Mouse (Mus musculus): Measurements from ENCODE around the gene Mrpl20.

Gene Mrpl20

DNA sequence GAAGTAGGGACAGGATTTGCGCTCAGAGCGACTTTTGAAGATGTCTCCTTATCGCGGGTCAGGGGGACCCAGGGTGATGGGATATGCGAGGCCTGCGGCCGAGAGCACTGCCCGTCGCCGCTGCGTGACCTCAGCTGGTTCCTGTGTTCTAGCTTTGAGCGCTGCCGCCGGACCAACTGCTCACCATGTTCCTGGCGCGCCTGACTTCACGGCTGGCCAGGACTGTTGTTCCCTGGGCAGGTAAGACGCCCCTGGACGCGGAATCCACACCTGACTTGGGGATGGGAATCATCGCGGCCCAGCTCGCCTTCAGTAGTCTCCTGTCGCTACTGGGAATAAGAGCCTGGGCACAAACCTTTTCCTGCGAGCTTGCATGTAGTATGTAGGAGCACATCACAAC, 29.2 kb downstream of the Mrpl20 start:
- DNase-seq (ENCODE audit: low read depth): no peak

DNA sequence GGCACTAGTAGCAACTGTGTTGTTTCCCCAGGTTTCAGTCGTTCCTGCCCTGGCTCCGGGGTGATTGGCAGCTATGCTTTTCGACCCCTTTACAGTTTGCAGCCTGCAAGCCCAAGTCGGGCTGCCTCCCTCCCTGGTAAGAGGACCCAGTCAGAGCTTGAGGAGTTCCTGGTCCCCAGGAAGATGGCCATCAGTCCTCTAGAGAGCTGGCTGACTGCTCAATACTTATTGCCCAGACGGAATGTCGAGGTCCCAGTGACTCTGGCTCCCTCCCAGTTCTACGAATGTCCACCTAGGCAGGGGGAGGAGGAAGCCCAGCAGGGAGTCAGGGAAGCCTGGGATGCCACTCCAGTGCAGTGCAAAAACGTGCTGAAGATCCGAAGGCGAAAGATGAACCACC, 29.6 kb downstream of the Mrpl20 start:
- DNase-seq (ENCODE audit: low read depth): no peak

DNA sequence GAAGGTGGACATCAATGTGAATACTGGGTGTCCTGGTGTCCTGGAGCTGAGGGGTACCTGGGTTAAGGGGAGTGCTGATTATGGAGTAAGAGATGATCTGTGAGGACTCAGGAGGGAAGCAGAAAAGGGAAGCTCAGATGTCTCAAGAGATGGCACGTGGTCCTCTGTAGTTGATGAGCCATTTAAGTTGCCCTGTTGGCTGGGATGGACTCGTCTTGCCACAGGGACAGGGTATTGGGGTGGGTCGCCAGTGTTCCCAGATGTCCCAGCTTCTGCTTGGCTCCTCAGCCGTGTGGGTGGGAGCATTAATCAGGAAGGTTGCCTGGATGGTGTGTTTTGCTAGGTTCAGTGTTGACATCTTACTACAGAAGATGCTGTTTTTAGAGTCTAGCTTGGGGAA, 30.6 kb downstream of the Mrpl20 start:
- no peak for DNase-seq (ENCODE audit: low read depth)

DNA sequence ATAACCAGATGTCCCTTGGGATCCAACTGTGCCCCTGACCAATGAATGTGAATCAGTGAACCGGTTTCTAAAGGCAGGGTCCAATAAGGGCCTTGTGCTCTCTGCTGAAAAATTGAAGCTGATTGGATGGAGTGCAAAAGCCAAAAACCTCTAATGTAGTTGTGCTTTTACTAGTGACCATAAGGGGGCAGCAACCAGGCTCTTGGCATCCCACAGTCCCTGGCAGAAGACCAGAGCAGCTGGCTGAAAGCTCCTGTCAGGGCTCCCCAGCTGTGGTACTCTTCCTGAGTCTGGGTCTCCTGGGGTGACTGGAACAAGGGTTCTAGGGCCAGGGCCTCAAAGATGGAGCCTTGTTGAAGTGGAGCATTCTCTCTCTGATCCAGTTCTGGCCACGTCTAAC, 31.2 kb downstream of the Mrpl20 start:
- DNase-seq (ENCODE audit: low read depth): peak; percentile 87

DNA sequence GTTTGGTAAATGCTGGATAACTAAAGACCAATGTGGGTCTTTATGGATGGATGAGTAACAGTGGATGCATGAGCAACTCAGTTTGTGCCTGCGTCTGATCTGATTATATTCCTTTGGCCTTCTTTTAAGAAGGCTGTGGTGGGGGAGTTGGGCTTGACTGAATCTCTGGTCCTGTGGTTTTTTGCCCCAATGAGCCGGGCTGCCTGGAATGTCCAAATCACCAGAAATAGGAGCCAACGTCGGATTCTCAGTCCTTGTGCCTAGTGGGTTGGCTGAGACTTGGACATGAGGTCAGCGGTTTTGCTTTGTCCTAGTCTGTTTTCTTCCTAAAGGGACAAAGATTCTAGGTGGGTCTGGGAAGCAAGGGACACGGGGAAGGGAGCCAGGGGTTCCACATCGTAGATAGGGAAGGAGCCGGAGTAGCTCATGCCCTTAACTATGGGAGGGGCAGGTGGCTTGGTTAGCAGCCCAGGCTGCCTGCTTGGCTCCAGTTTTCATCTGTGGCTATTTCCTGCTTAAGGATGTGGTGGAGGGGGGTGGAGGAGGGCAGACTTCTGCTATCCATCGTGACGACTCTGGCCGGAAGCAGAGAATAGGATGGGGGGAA, 34.8 kb downstream of the Mrpl20 start:
- peak; percentile 76 for DNase-seq (ENCODE audit: low read depth)

DNA sequence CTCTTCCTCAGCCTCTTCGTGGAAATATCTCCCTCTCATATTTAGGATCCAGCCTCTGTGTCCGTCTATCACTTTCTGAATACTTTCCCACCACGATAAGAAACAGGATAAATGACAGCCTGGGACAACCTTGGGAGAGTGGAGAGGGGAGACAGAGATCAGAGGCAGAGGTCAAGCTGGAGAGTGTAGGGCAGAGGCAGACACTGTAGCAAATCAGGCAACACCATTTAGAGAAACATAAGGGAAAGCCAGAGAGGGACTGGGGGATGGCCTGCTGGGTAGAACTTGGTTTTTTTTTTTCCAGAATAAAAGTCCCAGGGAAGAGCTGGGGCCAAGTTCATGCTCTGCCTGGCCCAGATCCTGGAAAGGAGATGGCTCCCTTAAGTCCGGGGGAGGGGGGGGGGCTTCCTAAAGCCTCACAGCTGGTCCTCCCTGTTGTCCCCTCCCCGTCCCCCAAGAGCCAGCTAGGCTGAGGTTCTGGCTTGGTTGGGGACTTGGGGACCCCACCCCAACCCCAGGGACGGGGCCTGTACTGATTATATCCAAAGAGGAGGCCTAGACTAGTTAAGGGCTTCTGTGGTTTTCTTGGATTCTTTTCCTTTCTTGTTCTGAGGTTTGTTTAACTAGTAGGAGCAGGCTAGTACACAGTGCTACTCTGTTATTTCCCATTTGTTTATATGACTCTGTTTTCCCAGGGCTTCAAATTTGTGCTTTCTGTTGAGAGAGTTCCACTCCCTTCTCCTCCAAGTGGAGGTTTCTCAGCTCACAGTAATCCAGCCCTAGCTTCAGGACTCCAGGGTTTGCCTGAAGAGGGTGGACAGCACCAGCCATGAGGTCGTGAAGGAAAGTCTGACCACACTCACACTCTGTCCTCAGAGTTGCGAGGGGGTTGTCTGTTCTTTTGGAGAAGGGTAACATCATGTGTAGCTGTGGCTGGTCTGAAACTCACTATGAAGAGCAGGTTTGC, 35.8 kb downstream of the Mrpl20 start:
- no peak for DNase-seq (ENCODE audit: low read depth)

DNA sequence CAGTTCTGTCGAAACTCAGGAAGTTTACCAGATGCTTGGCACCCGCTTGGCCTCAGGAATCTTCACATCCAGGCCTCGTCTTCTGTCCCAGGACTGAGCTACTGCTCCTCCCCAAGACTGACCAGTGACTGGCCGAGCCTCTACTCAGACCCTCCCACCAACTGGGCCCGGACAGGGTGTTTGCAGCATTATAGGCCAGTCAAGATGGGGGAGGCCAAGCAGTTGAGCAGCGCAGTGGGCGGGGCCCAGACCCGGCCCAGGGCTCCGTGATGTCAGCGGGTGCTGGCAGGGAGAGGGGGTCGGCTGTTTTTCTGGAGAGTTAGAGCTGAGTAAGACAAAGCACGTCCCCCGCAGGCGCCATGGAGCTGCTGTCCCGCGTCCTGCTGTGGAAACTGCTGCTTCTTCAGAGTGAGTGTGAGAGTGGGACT, 36.8 kb downstream of the Mrpl20 start, which contains the start of gene Mxra8:
Mxra8 (plus strand) TSS at position 198 of the 428 bp plus-strand sequence.
- no peak for DNase-seq (ENCODE audit: low read depth)

DNA sequence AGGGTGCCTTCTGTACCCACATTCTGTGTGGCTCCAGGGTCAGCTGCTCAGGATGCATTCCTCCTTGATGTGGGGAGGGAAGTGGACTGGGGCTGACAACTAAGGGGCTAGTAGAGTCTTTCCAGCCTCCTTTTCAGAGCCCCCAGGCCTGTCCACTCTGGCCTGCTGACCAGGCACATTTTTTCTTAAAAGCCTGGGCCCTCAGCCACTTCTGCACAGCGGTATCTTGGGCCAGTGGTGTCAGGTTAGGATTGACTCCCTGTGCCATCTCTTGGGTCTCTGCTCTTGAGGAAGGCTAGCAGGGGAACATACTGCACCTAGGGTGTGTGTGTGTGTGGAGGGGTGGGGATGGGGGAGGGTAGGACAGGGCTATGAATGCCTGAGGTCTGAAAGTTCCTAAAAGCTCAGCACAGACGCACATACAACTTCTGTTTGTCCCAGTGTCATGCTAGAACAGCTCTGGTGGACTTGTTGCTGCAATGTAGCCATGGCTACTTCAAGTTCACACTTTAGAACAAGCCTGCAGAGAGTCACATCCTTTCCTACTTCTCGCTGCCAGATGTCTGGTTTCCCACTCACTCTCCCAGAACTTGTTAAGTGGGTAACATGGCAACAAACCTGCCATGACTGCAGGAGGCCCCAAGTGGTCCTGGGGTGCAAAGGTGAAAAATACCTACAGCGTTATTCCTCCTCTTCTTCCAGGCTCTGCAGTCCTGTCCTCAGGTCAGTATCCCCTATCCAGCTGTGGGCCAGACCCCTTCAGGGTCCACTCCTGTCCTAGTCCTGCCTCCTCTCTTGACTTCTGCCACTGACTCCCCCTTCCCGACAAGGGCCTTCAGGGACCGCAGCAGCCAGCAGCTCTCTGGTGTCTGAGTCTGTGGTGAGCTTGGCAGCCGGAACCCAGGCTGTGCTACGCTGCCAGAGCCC, 37.7 kb downstream of the Mrpl20 start:
- DNase-seq (ENCODE audit: low read depth): no peak

DNA sequence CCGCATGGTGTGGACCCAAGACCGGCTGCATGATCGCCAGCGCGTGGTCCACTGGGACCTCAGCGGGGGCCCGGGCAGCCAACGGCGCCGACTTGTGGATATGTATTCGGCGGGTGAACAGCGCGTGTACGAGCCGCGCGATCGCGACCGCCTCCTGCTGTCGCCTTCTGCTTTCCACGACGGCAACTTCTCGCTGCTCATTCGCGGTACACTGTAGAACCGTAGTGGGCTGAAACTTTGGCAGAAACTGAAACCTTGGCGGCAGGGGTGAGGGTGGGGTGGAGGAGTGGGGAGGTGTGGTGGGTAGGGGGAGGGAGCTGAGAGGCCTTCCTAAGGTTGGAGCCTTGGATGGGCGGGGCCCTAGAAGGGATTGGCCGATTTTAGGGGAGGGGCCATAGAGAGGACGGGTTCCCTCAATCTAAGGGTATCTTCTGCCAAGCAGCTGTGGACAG, 38.4 kb downstream of the Mrpl20 start:
- DNase-seq (ENCODE audit: low read depth): peak; percentile 77

DNA sequence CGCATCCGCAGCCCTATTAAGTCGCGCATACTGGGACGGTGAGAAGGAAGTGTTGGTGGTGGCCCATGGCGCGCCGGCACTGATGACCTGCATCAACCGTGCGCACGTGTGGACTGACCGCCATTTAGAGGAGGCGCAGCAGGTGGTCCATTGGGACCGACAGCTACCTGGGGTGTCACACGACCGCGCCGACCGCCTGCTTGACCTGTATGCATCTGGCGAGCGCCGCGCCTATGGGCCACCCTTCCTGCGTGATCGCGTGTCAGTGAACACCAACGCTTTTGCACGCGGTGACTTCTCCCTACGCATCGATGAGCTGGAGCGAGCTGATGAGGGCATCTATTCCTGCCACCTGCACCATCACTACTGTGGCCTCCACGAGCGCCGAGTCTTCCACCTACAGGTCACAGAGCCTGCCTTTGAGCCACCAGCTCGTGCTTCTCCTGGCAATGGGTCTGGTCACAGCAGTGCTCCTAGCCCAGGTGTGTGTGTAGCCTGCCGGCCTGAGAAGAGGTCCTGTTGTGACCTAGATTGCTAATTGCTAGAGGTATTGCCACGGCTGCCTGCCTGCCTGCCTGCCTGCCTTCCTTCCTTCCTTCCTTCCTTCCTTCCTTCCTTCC, 39.1 kb downstream of the Mrpl20 start:
- DNase-seq (ENCODE audit: low read depth): no peak

DNA sequence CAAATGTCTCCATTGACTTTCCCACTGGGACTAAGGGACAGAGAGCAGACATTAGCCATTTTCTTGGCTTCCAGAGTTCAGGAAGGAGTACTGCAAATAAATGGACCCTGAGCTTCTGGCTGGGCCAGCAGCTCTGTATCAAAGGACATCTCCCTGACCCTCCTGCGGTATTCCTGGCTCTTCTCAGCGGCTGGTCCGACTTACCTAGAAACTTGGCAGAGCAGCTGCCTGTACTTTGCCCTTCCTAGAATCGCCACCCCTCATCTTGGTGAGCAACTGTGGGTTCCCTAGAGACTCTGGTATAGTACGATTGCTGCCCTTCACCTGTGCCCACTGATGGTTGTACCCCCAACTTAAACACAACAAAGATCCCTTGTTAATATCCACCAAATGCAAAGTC, 40.6 kb downstream of the Mrpl20 start:
- no peak for DNase-seq (ENCODE audit: low read depth)

DNA sequence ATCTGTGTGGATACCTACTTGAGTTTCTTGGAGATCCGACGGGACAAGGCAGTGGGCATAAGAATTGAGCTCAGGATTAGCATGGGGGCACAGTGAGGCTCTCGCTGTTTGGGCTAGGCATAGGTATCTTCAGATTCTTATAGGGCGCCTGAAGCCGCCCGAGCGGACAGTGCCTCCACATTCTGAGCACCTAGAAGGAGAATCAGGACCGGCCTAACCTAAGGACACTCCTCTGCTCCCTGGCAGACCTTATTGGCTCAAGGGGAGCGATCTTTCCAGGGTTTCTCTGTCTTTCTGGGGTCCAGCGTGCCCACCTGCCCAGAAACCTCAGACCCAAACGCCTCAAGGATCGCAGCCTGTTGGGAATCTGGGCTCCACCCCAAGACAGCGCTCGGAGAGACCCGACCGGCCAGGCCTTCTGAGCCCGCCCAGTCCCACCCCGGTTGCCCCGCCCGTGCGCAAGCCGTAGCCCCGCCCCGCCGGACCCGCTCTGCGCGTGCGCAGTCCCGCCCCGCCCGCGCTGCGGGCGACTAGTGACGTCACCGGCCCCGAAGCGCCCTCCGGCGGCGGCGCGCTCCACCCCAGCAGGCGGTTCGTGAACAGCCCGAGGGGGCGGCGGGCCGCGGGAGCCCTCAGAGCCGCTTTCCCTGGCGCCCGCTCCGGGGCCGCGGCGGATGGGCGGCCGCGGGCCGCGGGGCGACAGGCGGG, 44.3 kb downstream of the Mrpl20 start, which contains the start of gene Dvl1:
Dvl1 (plus strand) TSS at position 532 of the 708 bp plus-strand sequence.
- DNase-seq (ENCODE audit: low read depth): peak; percentile 82

DNA sequence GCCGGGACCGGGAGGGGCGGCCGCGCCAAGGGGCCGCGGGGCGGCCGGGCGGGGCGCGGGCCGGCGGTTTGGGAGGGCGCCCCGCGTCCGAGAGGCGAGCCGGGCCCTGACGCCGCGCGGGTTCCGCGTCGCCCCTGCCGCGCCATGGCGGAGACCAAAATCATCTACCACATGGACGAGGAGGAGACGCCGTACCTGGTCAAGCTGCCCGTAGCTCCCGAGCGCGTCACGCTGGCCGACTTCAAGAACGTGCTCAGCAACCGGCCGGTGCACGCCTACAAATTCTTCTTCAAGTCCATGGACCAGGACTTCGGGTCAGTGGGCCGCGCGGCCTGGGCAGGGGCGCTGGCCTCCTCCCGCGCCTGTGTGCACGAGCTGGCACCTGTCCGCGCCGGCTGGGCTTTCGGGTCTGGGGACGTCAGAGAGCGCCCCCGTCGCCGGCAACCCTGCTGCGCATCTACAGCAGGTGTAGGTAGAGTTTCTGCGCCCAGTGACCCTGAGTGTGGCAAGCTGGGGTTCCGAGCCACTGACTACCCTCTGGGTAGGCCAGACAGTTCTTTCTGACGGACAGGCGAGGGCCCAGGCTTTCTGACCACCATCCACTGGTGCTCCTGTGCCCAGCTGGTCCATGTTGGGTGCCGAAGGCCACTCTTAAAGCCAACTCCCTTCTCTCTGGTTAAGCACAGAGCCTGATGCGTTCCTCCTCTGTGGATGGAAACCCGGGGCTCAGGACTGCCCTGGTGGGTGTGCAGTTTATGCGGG, 45.1 kb downstream of the Mrpl20 start:
- DNase-seq (ENCODE audit: low read depth): peak; percentile 36

DNA sequence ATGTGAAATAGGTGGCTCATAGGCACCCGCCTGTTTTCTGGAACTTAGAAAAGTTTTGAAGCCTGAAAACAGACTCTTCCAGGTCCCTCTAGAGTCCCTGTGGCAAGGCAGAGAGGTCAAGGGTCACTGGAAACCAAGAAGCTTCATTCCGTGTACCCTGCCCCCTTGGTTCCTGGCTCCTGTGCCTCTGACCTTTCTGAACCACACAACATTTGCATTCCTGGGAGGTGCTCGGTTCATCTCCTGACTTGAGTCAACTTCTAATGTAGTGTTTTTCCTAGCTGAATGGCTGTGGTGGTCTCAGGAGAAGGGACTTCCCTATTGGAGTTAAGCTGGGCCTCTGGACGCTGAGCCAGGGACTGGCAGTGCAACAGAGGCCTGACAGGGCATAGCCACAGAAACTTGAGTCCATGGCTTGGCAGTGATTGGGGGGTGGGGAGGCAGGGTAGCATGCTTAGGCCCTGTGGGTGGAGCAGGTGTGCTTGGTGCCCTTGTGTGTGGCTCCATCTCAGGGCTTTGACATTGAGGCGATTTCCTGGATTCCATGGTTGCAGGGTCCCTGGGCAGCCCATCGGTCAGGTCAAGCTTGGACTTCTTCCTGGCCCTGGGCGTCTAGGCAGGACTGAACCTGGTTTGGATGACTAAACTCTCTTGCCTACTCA, 45.9 kb downstream of the Mrpl20 start:
- DNase-seq (ENCODE audit: low read depth): peak; percentile 26

DNA sequence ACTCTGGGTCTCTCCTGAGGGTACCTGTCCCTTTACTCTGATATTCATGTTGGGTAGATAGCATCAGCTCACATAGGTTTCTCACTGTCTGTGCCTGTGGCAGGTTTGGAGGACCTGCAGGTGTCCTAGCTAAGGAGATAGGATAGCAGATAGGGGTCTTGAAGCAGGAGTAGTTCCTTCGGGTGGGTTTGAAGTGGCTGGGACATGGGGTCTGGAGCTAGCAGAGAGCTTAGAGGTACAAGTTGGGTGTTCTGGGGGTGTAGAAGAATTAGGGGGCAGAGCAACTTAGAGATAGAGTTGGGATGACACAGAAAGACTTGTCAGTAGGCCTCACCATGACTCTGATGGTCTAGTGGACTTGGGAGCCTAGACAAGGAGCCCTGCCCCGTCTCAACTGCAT, 46.7 kb downstream of the Mrpl20 start:
- DNase-seq (ENCODE audit: low read depth): no peak

DNA sequence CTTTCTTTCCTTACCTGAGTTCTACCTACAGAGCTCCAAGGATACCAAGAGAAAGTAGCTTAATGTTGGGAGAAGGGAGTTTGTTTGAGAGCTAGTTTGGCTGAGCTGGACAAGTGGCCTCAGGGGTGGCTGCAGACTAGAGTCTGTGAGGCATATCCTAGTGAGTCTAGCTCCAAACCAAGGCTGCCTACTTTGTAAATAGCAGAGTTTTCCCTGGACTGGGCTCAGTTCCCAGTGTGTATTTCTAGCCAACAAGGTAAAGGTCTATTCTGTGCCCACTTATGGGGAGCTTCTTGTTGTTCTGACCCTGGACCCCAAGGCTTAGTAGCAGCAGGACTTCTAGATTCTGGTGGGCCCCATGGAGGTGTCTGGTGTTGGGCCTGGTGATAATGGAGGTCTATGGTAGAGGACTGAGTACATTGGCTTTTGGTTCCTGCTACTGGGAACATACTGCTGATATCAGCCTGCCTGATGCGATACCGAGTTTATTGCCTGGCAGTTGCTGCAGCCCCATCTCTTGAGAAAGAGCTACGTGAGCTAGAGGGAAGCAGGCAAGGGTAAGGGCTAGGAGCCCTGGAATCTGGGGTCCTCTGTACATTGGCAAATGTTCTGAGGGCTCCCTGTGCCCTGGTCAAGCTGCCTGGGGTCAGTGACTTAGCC, 47.2 kb downstream of the Mrpl20 start:
- DNase-seq (ENCODE audit: low read depth): no peak

DNA sequence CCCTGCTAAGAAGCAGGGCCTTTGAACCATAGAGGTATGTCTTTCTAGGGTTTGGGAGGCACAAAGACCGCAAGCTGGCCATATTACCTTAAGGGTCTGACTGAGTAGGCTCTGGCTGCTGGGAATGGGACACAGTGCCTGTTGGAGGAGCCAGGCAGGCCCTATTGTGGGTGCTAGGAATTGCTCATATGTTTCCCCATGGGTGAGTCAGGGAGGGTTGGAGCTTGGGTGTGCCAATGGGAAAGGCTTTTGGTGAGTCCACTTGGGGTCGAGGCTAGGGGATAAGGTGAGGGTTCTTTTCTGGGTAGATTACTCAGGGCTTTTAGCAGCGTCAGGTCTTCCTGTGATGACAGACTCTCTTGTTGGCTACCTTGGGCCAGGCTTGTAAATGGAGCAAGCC, 48.7 kb downstream of the Mrpl20 start:
- no peak for DNase-seq (ENCODE audit: low read depth)

DNA sequence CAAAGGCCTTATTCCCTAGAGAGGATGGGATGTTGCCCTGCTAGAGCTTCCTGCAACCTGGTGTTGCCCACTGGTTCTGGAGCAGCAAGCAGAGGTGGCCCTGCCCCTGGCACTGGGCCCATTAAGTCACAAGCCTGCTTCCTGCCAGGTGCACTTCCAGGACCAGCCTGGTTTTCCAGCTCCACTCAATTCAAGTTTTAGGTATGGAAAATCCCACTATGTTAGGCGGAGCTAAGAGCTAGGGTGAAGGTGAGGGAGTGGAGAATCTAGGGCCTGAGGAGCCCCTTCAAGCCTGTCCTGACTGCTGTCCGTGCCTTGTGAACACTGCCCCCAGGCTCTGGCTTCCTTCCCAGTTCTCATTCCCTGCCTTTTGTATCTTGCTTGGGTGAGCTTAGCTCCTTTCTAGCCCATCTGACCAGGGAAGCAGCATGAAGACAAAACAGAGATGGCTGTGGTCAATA, 49.3 kb downstream of the Mrpl20 start:
- DNase-seq (ENCODE audit: low read depth): no peak

DNA sequence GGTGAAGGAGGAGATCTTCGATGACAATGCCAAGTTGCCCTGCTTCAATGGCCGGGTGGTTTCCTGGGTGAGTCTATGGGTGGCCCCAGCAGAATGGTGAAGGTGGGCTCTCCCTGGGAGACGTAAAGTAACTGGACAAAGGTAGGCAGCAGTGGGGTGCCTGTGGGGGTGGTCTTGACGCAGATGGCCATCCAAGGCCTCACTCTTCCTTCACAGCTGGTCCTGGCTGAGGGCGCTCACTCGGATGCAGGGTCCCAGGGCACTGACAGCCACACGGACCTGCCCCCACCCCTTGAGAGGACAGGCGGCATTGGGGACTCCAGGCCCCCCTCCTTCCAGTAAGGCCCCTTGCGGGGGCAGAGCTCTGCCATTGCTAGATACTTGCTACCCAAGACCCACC, 50.7 kb downstream of the Mrpl20 start:
- no peak for DNase-seq (ENCODE audit: low read depth)
